Mouse (Mus musculus) liver, embryonic 11.5 days (tissue): ENCODE measurements around the gene Gm20481. TPM values are rescaled to one million over a fixed set of nuclear protein-coding genes. Genes with fewer than 3 reads are reported as not detected.
A peak's percentile ranks its signal among the peaks of the same experiment; 100 is the strongest.
"Not testable (repeated sequence)": the region's sequence is repeated elsewhere in the genome, so short reads cannot be mapped to it uniquely, and the experiment has no call there.

Source experiments
- ATAC-seq: fragments of 200-750 bp; cut with Nextera tagmentation; replicated peaks from 2 replicates; pipeline ENCODE4 v1.8.0; 2017; ENCODE audit warnings: moderate number of reproducible peaks, mild to moderate bottlenecking, moderate TSS enrichment, moderate library complexity; ENCODE audit not compliant: low FRiP score
- DNase-seq: peaks from one replicate; pipeline ENCODE4 v3.0.0-alpha.2; 2017; ENCODE audit warnings: low spot score
- H3K27ac ChIP-seq: fragments of 300-500 bp; sonication (generic); 2 replicates; pipeline ENCODE4 v1.5.1; 2014; ENCODE audit warnings: mild to moderate bottlenecking, low read depth, low read length, control low read depth
- H3K27me3 ChIP-seq: fragments of 300-500 bp; sonication (generic); replicated peaks from 2 replicates; pipeline ENCODE4 v1.6.1; 2014; ENCODE audit warnings: low read length, mixed read lengths; ENCODE audit not compliant: control insufficient read depth, insufficient read depth
- H3K36me3 ChIP-seq: fragments of 300-500 bp; sonication (generic); 2 replicates; pipeline ENCODE4 v1.6.1; 2014; ENCODE audit warnings: mild to moderate bottlenecking, low read length, moderate library complexity, mixed read lengths; ENCODE audit not compliant: control insufficient read depth, insufficient read depth
- H3K4me1 ChIP-seq: fragments of 300-500 bp; sonication (generic); replicated peaks from 2 replicates; pipeline ENCODE4 v1.6.1; 2014; ENCODE audit warnings: low read length, mixed read lengths; ENCODE audit not compliant: control insufficient read depth, insufficient read depth
- H3K4me2 ChIP-seq: fragments of 300-500 bp; sonication (generic); 2 replicates; pipeline ENCODE4 v1.6.1; 2014; ENCODE audit warnings: mild to moderate bottlenecking, control low read depth, moderate library complexity
- H3K4me3 ChIP-seq: fragments of 300-500 bp; sonication (generic); 2 replicates; pipeline ENCODE4 v1.5.1; 2014; ENCODE audit warnings: low read depth, low read length, control low read depth
- H3K9ac ChIP-seq: fragments of 300-500 bp; sonication (generic); 2 replicates; pipeline ENCODE4 v1.6.1; 2014; ENCODE audit warnings: low read depth, low read length, control low read depth
- H3K9me3 ChIP-seq: fragments of 300-500 bp; sonication (generic); 2 replicates; pipeline ENCODE4 v1.6.1; 2016; ENCODE audit warnings: low read length, inconsistent platforms, mixed read lengths; ENCODE audit not compliant: control insufficient read depth
- WGBS: fragments of 180-500 bp; shearing (Covaris S2); extraction: QIAGEN DNeasy Blood & Tissue Kit; methylation state at CpG from one replicate; pipeline ENCODE4 v1.1.7; 2014; 5-methylcytosine and 5-hydroxymethylcytosine counted together
- polyA plus RNA-seq: library from polyadenylated mRNA; unstranded; fragments of >200 nt; fragmentation: Nextera tagmentation; extraction: Ambion mirVana; gene quantifications from 2 replicates; pipeline ENCODE4 v1.2.1, GENCODE M21; 2014

The Gm20481 gene
- not detected in 2 replicates for polyA plus RNA-seq

DNA sequence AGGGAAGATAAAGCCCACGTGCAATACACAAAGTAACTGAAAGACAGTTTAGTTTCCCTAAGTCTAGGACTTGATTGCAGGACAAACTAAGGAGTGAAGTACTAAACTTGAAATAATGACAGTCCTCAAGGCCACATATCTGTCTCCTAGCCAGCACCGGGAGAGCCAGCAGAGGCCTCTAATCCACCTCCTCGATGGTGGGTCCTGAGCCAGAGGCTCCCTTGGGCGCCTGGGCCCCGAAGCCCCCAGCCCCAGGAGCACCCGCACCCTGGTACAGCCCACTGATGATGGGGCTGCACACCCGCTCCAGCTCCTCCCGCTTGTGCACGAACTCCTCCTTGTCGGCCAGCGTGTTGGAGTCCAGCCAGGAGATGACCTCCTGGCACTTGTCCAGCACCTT is at the start of gene Gm20481:
TSS of gene Gm20481 (plus strand) at position 91 of the 400 bp plus-strand sequence.
- H3K4me3 ChIP-seq, DNase-seq, H3K9me3 ChIP-seq, H3K36me3 ChIP-seq, ATAC-seq, H3K9ac ChIP-seq, H3K4me1 ChIP-seq, H3K4me2 ChIP-seq, H3K27ac ChIP-seq: not testable (repeated sequence)
- H3K27me3 ChIP-seq = peaks cover 40% of the 10 kb centered on the region
- WGBS = 65% methylated on average over 7 of the region's 11 CpGs

GRCm38 (mm10) chr17:34922939-34923338 is 46.8 kb upstream of the Gm20481 start:
- DNase-seq = no peak
- ATAC-seq = no peak
- no peaks in the 10 kb centered on the region for H3K27me3 ChIP-seq
- no peak overlapping the region for H3K9ac ChIP-seq
- H3K4me1 ChIP-seq = no peaks in the 10 kb centered on the region
- WGBS = 42% methylated on average over 6 of the region's 6 CpGs
- no peak overlapping the region for H3K27ac ChIP-seq
- no peaks in the 10 kb centered on the region for H3K9me3 ChIP-seq
- no peak overlapping the region for H3K4me2 ChIP-seq
- H3K36me3 ChIP-seq = no peaks in the 10 kb centered on the region
- H3K4me3 ChIP-seq = no peak overlapping the region

DNA sequence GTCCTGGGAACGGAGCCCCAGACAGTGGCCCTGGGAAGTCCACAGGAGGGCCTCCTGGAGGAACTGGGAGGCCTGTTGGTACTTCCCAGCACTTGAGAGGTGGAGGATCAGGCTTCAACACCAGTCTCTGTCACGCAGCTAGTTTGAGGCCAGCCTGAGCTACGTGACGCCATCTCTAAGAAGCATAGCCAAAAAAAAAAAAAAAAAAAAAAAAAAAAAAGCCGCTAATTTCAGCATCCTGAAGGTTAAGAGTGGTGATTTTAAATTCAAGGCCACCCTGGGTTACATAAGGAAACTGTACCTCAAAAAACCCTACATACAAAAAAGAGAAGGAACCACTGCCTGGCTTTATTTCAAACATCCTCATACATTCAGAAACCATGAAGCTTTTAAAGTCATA is 45.5 kb upstream of the Gm20481 start:
- Histone ChIP-seq H3K4me2 (no peak overlapping the region), H3K36me3 (no peaks in the 10 kb centered on the region), H3K9me3 (no peaks in the 10 kb centered on the region), H3K27me3 (no peaks in the 10 kb centered on the region), H3K4me3 (no peak overlapping the region), H3K9ac (no peak overlapping the region), H3K4me1 (no peaks in the 10 kb centered on the region), H3K27ac (no peak overlapping the region)
- WGBS = 70% methylated on average over 5 of the region's 5 CpGs
- ATAC-seq (no peak), DNase-seq (no peak)

DNA sequence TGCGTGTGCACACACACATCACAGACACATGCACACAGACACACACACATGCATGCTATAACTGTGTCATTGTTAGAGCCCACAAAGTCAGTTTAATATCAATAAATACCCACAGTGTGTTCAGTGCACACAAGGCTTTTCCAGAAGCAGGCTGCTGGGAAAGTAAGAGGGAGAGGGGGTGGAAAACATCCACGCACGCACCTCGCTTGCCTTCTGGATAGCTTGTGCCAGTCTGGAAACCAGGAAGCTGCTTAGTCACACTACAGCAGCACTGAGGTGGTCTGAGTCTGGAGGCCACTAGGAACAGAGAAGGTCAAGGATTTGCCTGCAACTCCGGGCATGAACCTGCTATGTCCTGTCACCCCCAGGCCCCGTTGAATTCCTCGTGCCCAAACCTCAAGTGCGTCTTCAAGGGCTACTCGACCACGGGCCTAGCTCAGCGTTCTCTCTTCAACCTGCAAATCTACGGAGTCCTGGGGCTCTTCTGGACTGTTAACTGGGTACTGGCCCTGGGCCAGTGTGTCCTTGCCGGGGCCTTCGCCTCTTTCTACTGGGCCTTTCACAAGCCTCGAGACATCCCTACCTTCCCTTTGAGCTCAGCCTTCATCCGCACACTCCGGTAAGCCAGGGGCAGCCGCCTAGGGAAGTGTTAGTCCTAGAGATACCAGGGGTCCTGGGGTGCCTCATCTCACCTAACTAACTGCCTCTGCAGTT is 42.2 kb upstream of the Gm20481 start:
- no peak for ATAC-seq
- no peak for DNase-seq
- H3K9ac ChIP-seq = no peak overlapping the region

DNA sequence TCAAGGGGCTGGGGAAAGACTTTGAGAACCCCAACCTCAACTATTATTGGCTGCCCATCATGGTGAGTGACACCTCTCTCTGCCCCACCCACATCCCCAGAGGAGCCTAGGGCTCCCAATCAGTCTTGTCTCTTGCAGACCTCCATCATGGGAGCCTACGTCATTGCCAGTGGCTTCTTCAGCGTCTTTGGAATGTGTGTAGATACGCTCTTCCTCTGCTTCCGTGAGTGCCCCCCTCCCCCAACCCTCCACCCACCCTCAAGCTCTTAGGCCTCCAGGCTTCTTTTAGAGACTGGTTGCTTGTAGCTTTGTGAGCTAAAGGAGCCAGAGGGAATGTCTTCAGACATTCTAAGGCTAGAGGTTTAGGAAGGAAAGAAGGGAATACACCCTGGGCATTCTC is 40.9 kb upstream of the Gm20481 start:
- no peaks in the 10 kb centered on the region for H3K9me3 ChIP-seq
- no peaks in the 10 kb centered on the region; the same call in 1 of the 2 replicates for H3K36me3 ChIP-seq
- H3K4me2 ChIP-seq = no peak overlapping the region
- no peak overlapping the region for H3K4me3 ChIP-seq
- DNase-seq (no peak), ATAC-seq (no peak)
- H3K9ac ChIP-seq = no peak overlapping the region
- H3K4me1 ChIP-seq = peaks cover 9% of the 10 kb centered on the region
- 40% methylated on average over 4 of the region's 4 CpGs for WGBS
- H3K27ac ChIP-seq = no peak overlapping the region
- H3K27me3 ChIP-seq = no peaks in the 10 kb centered on the region

More for the DNA sequence above, 42.2 kb upstream of the Gm20481 start:
- 80% methylated on average over 18 of the region's 18 CpGs for WGBS
- Histone ChIP-seq H3K4me1 (peaks cover 5% of the 10 kb centered on the region), H3K9me3 (no peaks in the 10 kb centered on the region), H3K27me3 (no peaks in the 10 kb centered on the region), H3K27ac (no peak overlapping the region), H3K36me3 (no peaks in the 10 kb centered on the region; the same call in 1 of the 2 replicates), H3K4me2 (no peak overlapping the region), H3K4me3 (no peak overlapping the region)

GRCm38 (mm10) chr17:34931061-34931734 is 38.5 kb upstream of the Gm20481 start, which contains the start of gene Neu1:
Neu1 (plus strand) TSS chr17:34931253.
- peak within 1 kb of the TSS; percentile 28; the same call in 1 of the 2 replicates for H3K27ac ChIP-seq
- peak; percentile 95 for ATAC-seq
- DNase-seq = peak; percentile 93
- peaks cover 15% of the 10 kb centered on the region for H3K4me1 ChIP-seq
- no peaks in the 10 kb centered on the region; the same call in 1 of the 2 replicates for H3K36me3 ChIP-seq
- under 1% methylated on average over 38 of the region's 38 CpGs for whole genome bisulfite sequencing
- no peaks in the 10 kb centered on the region for H3K9me3 ChIP-seq
- no peaks in the 10 kb centered on the region for H3K27me3 ChIP-seq
- H3K4me3 ChIP-seq = peak within 1 kb of the TSS; percentile 67
- peak within 1 kb of the TSS; percentile 97 for H3K4me2 ChIP-seq
- peak within 1 kb of the TSS; percentile 82 for H3K9ac ChIP-seq

DNA sequence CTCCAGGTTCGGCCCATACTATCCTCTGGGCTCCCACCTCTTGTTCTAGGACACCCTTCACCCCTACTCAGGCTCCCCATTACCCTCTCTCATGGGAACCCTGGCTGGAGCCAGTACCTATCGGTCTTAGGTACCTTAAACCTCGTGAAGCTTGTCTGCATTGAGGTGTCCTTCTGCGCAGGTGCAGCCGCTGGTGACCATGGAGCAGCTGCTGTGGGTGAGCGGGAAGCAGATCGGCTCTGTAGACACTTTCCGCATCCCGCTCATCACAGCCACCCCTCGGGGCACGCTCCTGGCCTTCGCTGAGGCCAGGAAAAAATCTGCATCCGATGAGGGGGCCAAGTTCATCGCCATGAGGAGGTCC is 38.0 kb upstream of the Gm20481 start:
- Histone ChIP-seq H3K9ac (peak overlapping the region; percentile 82), H3K4me1 (peaks cover 15% of the 10 kb centered on the region), H3K4me3 (peak overlapping the region; percentile 67), H3K36me3 (no peaks in the 10 kb centered on the region; the same call in 1 of the 2 replicates), H3K4me2 (peak overlapping the region; percentile 97), H3K9me3 (no peaks in the 10 kb centered on the region), H3K27ac (no peak overlapping the region), H3K27me3 (no peaks in the 10 kb centered on the region)
- peak; percentile 19 for ATAC-seq
- WGBS = 7% methylated on average over 14 of the region's 14 CpGs
- no peak for DNase-seq

- 73% methylated on average over 8 of the region's 8 CpGs for WGBS
- Histone ChIP-seq H3K4me1 (peaks cover 15% of the 10 kb centered on the region), H3K36me3 (no peaks in the 10 kb centered on the region; the same call in 1 of the 2 replicates), H3K9ac (peak overlapping the region; percentile 82), H3K27me3 (no peaks in the 10 kb centered on the region), H3K4me2 (peak overlapping the region; percentile 97), H3K9me3 (no peaks in the 10 kb centered on the region), H3K4me3 (peak overlapping the region; percentile 67), H3K27ac (no peak overlapping the region)
- ATAC-seq (no peak), DNase-seq (no peak)
Observed at GRCm38 (mm10) chr17:34932287-34932686, 37.4 kb upstream of the Gm20481 start.
